Mouse (Mus musculus) brain, adult 2 months (tissue): ENCODE data around the gene Arrdc2.

Experiments
- DNase-seq: peaks from one replicate; pipeline ENCODE4 v3.0.0; 2011; ENCODE audit warnings: low read depth, low spot score

Gene Arrdc2

GRCm38 (mm10) chr8:70864712-70865221 lies 25.2 kb upstream of the Arrdc2 start:
- no peak for DNase-seq

- DNase-seq: no peak
Measured at GRCm38 (mm10) chr8:70863956-70864711, 24.6 kb upstream of the Arrdc2 start.

- DNase-seq: no peak
Measured at GRCm38 (mm10) chr8:70862824-70863641, 23.5 kb upstream of the Arrdc2 start, which contains the start of gene Kcnn1. Gene Kcnn1 (minus strand): TSS chr8:70863258.

GRCm38 (mm10) chr8:70857516-70857915 lies 18.0 kb upstream of the Arrdc2 start:
- no peak for DNase-seq

- peak; percentile 89 for DNase-seq
Measured at GRCm38 (mm10) chr8:70856541-70857197, 17.1 kb upstream of the Arrdc2 start.

- no peak for DNase-seq
Measured at GRCm38 (mm10) chr8:70856028-70856427, 16.5 kb upstream of the Arrdc2 start.

GRCm38 (mm10) chr8:70853863-70854262 lies 14.3 kb upstream of the Arrdc2 start:
- no peak for DNase-seq

- DNase-seq: no peak
Measured at GRCm38 (mm10) chr8:70852595-70853231, 13.2 kb upstream of the Arrdc2 start.

GRCm38 (mm10) chr8:70851837-70852236 lies 12.3 kb upstream of the Arrdc2 start:
- DNase-seq: no peak

- no peak for DNase-seq
Measured at GRCm38 (mm10) chr8:70850947-70851346, 11.4 kb upstream of the Arrdc2 start.

GRCm38 (mm10) chr8:70850132-70850845 lies 10.8 kb upstream of the Arrdc2 start:
- DNase-seq: no peak

GRCm38 (mm10) chr8:70849333-70849990 lies 9.9 kb upstream of the Arrdc2 start:
- no peak for DNase-seq

GRCm38 (mm10) chr8:70846371-70847154 lies 7.0 kb upstream of the Arrdc2 start:
- no peak for DNase-seq

- DNase-seq: no peak
Measured at GRCm38 (mm10) chr8:70845108-70845507, 5.6 kb upstream of the Arrdc2 start.

GRCm38 (mm10) chr8:70844523-70844922 lies 5.0 kb upstream of the Arrdc2 start:
- DNase-seq: peak; percentile 87

GRCm38 (mm10) chr8:70843941-70844340 lies 4.4 kb upstream of the Arrdc2 start:
- DNase-seq: no peak

GRCm38 (mm10) chr8:70843214-70843773 lies 3.8 kb upstream of the Arrdc2 start:
- no peak for DNase-seq

GRCm38 (mm10) chr8:70842484-70842883 lies 3.0 kb upstream of the Arrdc2 start:
- DNase-seq: no peak
